Mouse (Mus musculus) heart, postnatal 25 days (tissue): Measurements from ENCODE around the gene Cep131. TPM values are rescaled to one million over a fixed set of nuclear protein-coding genes. Genes with fewer than 3 reads are reported as not detected.

Experiments
- DNase-seq: peaks from one replicate; pipeline ENCODE4 v3.0.0; 2022; ENCODE audit warnings: low spot score
- intact Hi-C: fragments of 180-260 bp; cut with DNase I; formaldehyde crosslinking; loops from one replicate; pipeline ENCODE4 v1.15.1; 2025
- microRNA-seq: library from miRNA; unstranded; fragments of <30 nt; microRNA quantifications from one replicate; pipeline ENCODE4 v1.2.0, GENCODE M21; 2022
- total RNA-seq, 2 experiments: library from RNA; stranded (reverse); gene quantifications; 2 replicates each; pipeline ENCODE4 v1.2.3; 2021

Gene Cep131
- total RNA-seq, 2 experiments from 2014 or later, result 9.3 to 9.7 TPM

DNA sequence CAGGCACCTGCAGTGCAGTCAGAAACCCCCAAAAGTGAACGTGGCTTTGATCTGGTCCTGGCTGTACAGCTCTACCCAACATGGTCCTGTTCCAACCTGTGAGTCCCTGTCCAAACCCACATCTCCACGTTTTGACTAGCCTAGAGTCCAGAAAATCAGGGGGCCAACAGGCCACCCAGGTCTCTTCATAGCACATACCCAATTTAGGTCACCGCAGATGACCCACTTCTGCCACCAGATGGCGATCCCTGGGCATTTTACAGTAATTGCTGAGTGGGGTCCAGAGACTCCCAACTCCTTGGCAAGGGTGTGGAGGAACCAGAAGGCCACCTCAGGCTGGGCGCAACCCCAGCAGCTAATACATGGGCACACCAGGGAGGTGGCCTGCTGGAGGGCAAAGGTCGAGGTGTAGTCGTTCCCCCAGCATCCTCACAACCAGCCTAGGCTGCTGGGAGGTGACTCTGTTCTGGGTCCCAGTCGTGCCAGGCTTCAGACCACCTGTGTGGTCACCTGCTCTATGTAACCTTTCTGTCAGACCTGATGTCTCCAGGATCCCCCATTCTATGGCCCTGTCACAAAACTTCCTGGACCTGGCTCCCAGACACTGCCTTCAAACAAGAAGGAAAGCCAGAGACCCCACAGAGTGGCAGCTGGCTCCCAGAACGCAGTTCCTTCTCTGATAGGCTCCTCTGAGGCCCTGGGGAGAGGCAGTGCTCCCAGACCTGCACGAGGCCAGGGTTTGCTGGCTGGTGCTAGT lies 56.3 kb downstream of the Cep131 start:
- DNase-seq, result no peak
- intact Hi-C loops, result loop anchor here (1.0 to 5.0 kb wide), 2 partner anchors 35 to 72 kb away; no protein-coding TSS in a partner anchor

DNA sequence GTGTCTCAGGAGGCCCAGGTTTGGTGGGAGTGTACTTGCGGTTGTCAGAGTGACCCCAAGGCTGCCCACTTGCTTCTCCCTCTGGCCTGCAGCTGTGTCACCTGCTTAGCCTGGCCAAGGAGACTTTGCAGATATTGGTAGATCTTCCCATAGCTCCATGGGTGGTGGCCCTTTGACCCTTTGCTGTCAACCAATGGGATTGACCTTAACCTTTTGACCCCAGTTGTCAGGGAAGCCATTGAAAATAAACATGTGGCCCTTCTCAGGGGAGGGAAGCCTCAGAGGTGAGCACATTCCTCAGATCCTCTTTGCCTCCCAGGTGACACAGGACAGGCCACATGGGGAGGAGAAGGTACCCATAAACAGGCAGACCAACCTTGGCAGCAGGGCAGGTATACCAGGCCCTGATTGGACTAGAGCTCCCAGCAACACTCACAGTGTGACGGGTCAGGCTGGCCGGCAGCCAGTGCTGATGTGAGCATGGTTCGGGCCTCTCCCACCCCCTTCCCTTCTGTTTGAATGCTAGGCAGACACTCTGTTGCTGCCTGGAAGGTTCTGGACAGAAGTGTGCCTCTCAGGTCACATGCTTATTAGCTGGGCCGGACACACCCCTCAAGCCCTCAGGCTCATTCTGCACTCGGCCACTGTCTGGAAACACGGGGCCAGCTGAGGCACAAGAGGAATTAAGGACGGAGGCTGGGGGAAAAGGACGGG lies 57.0 kb downstream of the Cep131 start:
- no peak for DNase-seq
- intact Hi-C loops, result loop anchor here (1.0 to 5.0 kb wide), 2 partner anchors 36 to 73 kb away; no protein-coding TSS in a partner anchor

DNA sequence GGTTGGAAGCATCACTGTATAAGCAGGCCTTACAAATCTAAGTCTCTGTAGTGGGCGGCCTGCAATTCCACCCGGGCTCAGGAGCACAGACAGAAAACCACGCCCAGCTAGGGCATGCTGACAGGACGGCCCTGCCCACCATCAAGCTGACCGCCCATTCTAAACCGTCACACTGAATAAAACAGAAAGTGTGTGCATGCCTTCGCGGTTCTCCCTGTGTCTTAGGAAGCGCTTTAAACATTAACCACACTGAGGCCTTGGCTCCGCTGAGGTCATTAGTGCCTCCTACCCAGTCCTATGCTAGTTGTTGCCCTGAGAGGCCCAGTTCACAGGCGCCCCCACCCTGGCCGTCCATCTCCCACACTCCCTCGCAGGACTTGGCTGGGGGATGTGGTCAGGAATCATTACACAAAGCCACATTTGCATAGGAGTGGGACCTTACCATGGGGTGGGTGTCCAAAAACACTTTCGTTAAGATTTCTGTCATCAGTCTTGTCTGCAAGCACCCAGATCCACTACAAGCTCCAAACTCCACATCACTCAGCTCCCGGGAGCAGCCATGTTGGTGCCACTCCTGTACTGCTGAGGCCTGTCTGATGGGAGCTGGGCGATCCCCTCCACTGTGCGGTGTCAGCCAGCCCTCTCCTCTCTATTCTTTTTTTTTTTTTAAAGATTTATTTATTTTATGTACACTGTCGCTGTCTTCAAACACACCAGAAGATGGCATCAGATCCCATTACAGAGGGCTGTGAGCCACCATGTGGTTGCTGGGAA lies 58.1 kb downstream of the Cep131 start:
- no peak for DNase-seq
- intact Hi-C loops, result no loop called here

DNA sequence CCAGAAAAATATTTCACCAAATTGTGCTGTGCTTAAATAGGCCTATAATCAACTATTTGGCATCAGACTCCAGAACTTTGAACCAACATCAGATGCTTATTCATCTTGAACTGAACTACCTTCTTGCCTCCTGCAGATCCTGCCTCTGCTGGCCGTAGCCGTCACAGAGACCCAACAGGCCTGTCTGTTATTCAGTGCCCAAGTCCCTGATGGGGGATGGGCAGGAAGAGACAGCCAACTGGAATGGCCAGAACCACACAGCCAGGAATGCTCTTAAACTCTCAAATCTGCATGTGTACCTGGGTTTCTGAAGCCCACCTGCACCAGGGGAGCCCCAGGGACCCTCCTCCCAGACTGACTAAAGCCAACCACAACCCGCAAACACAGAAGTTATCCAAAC lies 59.7 kb downstream of the Cep131 start:
- DNase-seq, result no peak
- intact Hi-C loops, result no loop called here

DNA sequence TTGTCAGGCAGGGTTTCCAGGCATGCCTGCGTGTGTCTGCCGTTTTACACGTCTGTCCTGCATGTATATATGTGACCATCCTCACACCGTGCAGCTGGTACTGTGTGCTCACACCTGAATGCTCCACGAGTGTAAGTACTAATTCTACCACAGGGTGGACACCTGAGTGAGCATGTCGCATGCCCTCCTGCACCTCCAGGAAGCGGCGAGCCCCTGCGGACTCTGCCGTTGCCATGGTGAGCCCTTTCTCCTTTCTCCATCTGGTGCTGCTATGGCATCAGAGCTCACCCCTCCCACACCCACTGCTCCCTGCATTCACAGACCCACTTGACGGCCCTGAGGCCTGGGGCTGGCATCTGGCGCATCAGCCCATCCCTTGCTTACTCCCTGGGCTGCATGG lies 63.8 kb downstream of the Cep131 start:
- intact Hi-C loops, result no loop called here
- DNase-seq, result no peak

DNA sequence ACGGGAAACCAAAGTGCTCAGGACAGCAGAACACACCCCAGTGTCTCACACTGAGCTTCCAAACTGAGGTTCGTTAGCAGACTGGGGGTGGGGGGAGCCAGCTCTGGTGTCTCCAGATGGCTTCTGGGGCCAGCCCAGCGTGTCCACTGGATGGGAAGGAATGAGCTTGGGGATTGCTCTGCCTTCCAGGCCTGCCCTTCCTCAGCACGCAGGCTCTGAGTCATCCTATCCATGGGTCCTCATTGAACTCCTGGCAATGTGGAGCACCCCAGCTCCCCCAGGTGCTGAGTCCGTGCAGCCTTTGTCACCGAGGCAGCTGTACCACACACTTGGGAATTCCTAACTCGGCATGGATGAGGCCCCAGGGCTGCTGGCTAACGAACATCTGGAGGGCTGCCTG lies 64.4 kb downstream of the Cep131 start:
- no peak for DNase-seq
- intact Hi-C loops, result no loop called here

DNA sequence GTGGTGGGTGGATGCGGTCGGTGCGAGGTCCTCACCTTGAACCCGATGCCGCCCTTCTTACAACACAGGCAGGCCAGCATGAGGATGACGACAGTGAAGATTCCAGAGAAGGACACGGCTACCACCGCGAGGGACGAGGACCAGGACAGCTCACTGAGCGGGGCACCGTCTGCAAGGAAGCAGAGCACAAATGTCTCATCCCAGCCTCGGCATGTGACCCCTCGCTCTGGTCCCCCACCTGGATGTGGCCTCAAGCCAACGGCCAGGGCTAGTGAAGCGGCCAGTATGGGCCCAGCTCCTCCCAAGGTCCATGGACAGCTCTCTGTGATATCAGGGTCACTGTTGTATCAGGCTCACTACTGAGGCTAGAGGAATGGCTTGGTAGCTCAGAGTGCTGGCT lies 65.3 kb downstream of the Cep131 start:
- intact Hi-C loops, result no loop called here
- DNase-seq, result no peak

DNA sequence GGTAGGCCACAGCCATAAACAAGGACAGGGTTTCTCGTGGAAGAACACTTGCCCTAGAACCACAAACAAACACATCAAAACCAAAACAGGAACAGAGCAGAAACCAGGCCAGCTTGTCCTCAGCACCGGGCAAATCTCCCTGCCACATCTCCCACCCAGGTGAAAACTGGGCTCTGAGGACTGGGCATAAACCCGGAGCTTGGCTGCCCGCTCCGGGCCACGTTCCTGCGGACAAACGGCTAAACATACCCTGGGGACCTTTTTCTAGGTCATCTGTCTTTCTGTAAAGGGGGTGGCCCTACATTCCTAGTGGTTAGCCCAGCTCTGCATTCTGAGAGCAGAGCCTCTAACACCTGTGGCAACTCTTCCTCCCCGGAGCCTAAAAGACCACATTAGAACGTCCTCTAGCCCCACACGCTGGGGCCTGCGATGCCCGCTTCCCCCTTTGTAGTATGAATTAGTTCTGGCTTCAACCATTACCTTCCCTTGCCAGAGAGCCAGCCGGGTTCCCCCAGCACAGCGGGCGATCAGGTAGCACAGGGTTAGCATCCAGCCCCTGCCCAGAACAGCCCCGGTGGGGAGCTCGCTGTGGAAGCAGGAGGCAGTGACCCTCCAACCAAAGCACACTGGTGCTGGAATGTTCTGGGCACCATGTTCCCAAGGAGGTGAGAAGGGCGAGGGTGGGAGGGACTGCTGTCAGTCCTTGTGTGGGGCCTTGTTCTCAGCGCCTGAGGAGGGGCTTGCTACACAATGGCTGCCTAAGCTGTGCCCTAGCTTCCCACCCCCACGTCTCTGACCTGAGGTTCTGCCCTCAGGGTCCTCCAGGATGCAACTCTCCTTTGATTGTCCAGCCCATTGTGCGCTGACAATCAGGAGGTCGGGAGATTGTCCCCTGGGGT lies 66.8 kb downstream of the Cep131 start:
- DNase-seq, result no peak
- intact Hi-C loops, result loop anchor here (10.0 kb wide), 1 partner anchor 45 kb away; no protein-coding TSS in a partner anchor

DNA sequence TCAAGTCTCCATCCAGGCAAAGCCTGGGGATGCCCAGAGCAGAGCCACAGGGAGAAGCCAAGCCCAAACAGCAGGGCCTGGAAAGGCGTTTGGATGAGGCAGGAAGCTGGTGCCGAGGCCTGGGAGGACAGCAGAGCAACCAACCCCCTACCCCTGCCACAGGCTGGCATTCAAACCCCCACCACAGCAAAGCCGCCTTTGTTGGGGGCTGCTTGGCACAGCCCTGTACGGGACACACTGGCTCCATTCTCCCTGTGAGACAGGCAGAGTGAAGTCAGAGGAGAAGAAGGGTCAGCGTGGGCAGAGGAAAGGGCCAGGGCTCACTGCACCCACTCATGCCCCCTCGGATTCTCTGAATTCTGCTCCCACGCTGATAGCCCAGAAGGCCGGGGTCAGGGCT lies 69.6 kb downstream of the Cep131 start:
- intact Hi-C loops, result loop anchor here (10.0 kb wide), 1 partner anchor 48 kb away; no protein-coding TSS in a partner anchor
- DNase-seq, result no peak

DNA sequence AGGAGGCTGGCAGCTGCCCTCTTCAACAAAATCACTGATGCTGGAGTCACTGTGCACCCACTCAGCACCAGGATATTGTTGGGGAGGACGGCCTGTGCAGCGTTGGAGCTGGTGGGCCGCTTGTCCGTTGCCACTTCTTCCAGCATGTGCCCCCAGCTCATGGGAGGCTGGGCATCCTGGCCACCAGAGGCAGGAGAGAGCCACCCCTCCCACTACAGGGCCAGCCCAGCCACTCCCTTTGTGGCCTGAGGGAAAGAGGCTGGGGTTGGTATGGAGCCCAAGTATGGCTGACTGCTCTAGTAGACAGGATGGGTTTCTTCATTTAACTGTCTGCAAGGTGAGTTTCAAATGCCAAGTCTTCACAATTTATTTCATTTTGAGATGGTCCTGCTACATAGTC lies 71.9 kb downstream of the Cep131 start:
- intact Hi-C loops, result loop anchor here (10.0 kb wide), 1 partner anchor 50 kb away; no protein-coding TSS in a partner anchor
- no peak for DNase-seq

Small RNAs within 50 kb of the gene (microRNA-seq; reads per million reads assigned to microRNA genes)
- not detected for gene Gm25948
- not detected for gene Mir3065
- gene Mir338, result not detected

Other genes starting within 250 kb of the Cep131 start
- 10 to 100 TPM; 29.5 to 30.4 TPM for gene Chmp6, start 173.4 kb downstream of the Cep131 start, total RNA-seq
- 1 to 10 TPM; 7.1 to 8.0 TPM for gene Baiap2, start 144.1 kb downstream of the Cep131 start, total RNA-seq
- gene Aatk, start 39.7 kb downstream of the Cep131 start, total RNA-seq, result 1 to 10 TPM; 4.3 to 4.7 TPM
- 1 to 10 TPM; 7.4 to 8.2 TPM for gene Tepsin, start 11.9 kb upstream of the Cep131 start, total RNA-seq
- gene Ndufaf8, start 12.1 kb upstream of the Cep131 start, total RNA-seq, result 10 to 100 TPM; 67.1 to 69.7 TPM
- gene Slc38a10, start 64.5 kb upstream of the Cep131 start, total RNA-seq, result 10 to 100 TPM; 75.9 to 78.0 TPM
- gene Bahcc1, start 146.1 kb upstream of the Cep131 start, total RNA-seq, result 1 to 10 TPM; 7.8 to 8.3 TPM